Mouse (Mus musculus) spleen, adult 2 months (tissue): ENCODE data around the gene Wdr20.

Experiments used
- CTCF ChIP-seq: fragments of 200-500 bp; IDR thresholded peaks from 2 replicates; pipeline ENCODE4 v1.5.1; 2011; ENCODE audit warnings: mild to moderate bottlenecking, inconsistent platforms; ENCODE audit not compliant: insufficient read depth, insufficient read length, insufficient replicate concordance; ENCODE audit errors: extremely low read depth
- POLR2A ChIP-seq: fragments of 200-500 bp; IDR thresholded peaks from 2 replicates; pipeline ENCODE4 v1.6.1; 2011; ENCODE audit warnings: low read depth, low read length, inconsistent platforms

DNA sequence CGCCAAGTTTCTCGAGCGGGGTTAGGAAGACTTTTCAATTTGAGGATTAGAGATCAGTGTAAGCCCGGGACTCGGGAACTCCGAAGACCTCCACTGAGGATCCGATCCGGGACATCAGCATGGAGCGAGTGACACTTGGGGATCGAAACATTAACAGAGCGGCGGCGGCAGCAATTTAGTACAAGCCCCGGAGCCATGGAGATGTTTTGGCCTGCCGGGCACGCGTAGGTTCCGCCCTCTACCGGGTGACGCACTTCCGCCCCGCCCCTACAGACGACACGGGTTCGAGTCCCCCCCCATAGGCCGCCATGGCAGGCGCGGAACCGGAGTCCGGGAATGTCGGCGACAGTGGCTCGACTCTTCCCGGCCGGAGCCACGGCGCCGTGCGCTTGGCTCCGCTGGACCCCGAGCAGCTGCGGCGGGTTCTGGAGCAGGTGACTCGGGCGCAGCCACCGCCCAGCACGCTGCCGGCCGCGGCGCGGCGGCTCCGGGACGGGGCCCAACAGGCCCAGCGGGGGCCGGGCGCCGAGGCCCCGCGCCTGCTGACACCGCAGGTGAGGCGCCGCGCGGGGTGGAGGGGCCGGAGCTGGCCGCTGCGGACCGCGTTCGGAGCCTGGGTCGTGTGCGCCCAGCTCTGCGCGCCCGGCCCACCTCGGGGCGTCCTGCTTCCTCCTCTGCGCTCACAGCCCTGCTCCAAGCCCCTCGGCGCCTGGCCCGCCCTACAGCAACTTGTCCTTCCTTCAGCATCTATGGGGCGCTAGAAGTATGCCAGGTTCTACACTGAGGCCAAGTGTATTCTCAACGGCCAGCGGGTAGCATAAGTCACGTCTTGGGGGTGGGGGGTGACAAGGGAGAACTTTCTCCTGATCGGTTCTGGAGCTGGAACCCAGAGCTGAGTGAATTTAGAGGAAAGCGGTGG lies 112.5 kb downstream of the Wdr20 start, which contains the start of gene Zfp839:
- TF ChIP-seq CTCF: no peak
- no peak; the same call in 1 of the 2 replicates for TF ChIP-seq POLR2A
